Mouse (Mus musculus) layer of hippocampus, postnatal 25 days (tissue): ENCODE data around the gene S100a6. TPM values are rescaled to one million over a fixed set of nuclear protein-coding genes. Genes with fewer than 3 reads are reported as not detected.
A peak's percentile ranks its signal among the peaks of the same experiment; 100 is the strongest.

Experiments used
- DNase-seq, 2 experiments: peaks; one replicate each; pipeline ENCODE4 v3.0.0; 2022; ENCODE audit warnings: mixed read lengths in 2 of 2, low spot score in 1 of 2; ENCODE audit errors: extremely low spot score in 1 of 2
- total RNA-seq, 2 experiments: library from RNA; stranded (reverse); gene quantifications; 2 replicates each; pipeline ENCODE4 v1.2.3; 2021

Gene S100a6
- total RNA-seq, 2 experiments from 2014 or later = 23.1 to 24.9 TPM

DNA sequence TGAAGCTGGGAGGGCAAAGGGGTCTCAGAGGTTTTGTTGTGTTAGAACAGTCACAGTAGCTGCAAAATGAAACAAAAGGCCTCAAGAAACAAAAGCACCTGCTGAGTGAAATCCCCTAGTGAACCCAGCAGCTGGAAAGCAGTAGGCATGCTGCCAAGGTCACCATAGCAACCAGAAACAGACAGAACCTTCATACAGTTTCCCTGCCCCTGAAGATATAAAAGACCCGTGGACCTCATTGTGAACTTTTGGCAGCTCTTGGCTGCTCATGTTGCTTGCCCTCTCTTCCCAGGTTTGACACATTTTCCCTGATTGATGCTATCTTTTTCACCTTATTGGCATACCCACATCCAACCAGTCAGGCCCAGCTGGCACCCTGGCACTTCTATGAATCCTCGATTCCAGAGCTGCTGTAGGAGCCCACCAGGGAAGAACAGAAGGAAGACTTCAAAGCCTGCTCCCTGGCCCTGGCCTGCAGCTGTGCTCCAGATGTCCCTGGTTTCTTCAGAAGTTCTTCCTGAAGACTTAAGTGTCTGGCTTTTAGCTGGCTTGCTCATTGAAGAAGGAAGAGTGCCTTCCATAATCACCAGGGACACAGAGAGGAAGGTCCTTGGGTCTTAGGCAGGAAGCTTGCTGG is 10.9 kb downstream of the S100a6 start:
- peak in 1 of 2 experiments; percentile 53 for DNase-seq

DNA sequence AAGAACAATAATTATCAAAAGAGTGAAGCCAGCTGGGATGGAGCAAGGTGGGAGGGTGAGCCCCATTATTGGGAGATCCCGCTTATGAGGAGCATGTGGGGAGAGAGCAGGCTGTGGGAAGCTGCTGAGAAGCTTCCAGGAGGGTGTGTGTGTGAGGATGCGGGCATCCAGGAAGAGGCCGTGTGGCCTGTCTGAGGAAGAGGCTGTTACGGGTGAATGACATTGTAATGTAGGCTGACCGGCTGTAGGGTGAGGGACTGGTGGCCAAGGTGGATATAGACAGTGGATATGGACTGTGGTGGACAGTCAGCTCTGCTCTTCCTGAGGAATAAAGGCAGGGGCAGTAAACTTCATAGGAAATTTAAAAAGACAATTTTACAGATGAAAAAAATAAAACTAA is 12.8 kb downstream of the S100a6 start:
- DNase-seq = no peak

DNA sequence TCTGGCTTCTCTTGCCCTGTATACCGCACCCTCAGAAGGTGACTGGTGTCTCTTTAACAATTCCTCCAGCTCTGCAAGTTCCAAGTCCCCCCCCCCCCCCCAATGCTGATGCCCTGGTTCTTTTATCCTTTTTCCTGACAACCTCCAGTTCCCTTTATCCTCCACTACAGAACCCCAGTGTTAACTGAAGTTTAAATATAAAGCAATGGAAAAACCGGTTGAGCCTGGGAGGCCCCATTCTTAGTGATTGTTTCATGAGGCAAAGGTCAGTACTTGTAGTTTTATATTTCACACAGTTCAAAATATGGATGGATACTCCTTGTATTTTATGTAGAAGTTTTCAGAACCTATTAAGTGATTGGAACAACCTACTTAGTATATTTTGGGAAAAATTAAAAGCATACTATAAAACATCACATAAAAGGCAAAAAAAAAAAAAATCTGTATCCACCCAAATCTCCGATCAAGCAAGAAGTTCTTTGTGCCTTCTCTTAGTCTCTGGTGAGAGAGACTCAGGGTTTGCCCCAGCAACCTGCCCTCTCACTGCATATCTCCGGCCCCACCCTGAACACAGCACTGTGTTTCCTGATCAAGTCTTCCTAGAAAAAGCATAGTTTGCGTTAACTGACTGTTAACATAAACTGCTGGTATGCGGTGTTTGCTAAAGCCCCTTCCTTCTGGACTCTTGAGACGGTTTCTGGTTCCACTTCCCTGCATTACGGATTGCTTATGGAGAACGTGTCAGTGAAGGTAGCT is 13.8 kb downstream of the S100a6 start:
- no peak for DNase-seq

DNA sequence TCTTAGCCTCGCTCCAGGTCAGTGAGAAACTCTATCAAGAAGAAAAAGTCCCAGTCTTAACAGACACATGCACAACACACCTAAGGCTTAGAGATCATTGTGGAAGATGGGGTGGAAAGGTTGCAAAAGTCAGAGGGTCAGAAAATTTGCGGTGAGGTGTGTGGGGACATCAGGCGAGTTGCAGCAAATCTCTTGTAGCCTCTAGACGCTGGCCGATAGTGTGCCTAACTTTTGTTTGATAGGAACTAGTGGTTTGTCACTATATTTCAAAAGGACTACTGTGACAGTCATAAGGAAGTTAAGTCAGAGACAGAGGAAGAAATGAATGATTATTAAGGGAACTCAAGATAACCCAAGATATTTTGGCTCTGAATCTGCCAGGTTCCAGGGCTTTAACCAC is 14.7 kb downstream of the S100a6 start:
- DNase-seq = no peak

DNA sequence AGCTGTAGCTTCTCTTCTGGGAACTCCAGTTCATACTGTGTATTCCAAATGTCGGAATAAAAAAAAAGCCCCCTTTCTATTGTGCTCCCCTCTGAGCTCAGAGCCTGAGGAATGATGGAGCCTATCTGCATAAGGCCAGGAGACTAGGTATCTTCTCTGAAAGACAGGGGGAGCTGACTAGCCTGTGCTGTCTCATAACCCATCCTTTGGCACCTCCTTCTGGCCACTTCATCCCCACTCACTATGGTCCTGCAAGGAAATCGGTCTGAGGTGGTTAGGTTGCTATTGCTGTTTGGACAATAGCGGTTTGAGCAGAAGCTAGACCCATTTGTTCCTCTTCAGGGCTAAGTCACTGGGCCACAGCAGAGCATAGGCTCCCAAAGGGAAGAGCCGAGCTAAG is 15.1 kb downstream of the S100a6 start:
- DNase-seq = no peak

DNA sequence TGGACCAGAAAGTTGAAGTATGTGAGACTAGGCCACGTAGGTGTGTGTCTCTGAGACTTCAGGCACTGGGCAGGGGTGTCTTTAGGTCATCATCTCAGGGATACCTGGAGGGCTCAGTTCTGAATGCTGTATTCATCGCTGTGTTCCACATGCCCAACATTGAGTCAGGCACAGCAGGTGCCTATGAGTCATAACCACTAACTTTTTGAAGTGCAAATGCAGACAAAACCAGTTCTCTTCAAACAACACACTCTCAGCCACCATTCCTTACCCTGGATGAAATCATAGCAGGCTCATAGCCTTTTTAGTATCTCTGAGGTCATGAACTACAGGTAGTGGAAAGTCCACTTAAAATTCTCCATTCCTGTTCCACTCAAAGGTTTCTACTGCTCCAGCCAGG is 16.6 kb downstream of the S100a6 start:
- DNase-seq = no peak

DNA sequence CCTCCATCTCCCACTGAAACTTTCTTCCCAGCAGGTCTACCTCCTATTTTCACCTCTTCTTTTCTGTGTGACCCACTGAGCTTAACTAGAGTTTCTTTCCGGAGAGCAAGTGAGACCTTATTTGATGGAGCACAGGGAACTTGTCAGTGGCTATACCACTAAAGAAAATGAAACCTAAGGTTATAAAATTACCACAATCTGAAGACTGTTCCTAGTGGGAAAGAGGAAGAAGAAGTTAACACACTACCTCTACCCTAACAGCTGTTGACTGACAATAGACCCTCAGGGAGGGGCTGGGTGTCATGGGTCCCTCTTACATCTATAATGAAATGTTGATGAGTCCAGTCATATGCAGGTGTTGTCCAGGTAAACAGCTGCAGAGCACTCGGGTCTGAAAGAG is 19.3 kb downstream of the S100a6 start:
- DNase-seq = no peak

DNA sequence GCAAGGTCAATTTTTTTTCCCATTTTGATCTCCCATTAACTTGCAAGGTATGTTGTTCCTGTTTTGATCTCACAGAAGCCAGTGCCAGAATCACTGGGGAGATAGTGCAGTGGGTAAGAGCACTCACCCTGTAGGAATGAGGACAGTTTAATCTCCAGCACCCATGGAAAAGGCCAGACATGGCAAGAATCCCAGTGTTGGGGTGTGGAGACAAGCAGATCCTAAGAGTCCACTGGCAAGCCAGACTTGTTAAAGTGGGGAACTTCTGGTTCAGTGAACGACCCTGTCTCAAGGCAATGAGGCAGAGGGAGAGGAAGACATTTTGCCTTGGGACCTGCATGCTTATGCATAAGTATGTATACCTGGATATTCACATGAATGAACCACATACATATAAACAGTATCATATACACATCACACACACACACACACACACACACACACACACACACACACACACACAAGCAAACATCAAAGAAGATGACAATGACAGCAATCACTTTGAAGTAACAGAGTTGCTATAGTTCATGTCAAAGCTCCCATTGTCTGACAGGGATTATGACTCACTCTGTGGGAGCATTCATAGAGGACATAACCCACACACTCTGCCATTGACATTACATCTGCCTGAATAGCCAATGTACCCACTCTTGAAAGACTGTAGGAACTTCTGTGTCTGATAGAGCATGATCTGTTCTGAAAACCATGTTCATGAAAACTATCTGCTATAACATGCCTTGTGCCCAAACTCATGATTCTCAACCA is 26.0 kb downstream of the S100a6 start:
- no peak for DNase-seq

DNA sequence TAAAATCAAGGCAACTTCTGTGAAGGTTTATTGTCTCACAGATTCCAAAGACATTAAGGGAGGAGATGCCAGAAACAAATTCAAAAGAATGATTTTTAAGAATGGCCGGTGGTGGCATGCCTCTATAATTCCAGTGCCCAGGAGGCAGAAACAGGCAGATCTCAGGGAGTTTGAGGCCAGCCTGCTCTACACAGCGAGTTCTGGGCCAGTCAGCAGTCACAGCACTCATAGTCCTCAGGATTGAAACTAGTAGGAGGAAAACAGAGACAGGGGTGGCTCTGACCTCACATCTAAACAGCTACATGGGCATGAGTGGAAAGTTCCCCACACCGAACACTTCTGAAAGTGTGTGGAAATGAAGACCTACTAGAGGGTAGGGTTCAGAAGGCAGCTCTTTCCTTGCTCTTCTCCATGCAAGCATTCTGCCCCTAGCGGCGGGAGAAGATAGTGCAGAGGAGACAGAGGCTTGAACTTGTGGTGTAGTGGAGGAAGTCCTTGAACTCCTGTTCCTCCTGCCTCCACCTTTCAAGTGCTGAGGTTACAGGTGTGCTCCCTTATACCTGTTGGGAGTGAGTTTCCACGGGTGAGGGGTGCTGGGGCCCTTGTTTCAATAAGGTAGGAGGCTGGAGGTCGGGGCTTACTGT is 27.0 kb downstream of the S100a6 start:
- DNase-seq = no peak

DNA sequence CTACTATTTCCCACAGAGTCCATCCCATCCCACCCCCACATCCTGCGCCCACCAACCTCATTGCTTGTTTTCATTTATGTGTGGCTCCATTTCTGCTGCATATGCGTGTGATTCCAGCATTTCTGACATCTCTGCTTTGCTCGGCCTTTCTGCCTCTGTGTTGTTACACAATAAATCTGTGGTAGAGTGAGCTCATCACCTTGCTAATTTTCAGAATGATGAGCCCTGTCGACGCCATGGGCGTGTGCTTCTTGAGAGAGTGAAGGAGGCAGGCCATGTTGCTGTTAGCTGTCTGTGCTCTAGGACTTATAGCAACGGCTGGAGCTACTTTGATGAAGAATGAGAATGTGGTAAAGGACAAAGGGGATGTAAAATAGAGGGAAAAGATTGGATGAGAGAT is 28.3 kb downstream of the S100a6 start:
- DNase-seq = no peak

DNA sequence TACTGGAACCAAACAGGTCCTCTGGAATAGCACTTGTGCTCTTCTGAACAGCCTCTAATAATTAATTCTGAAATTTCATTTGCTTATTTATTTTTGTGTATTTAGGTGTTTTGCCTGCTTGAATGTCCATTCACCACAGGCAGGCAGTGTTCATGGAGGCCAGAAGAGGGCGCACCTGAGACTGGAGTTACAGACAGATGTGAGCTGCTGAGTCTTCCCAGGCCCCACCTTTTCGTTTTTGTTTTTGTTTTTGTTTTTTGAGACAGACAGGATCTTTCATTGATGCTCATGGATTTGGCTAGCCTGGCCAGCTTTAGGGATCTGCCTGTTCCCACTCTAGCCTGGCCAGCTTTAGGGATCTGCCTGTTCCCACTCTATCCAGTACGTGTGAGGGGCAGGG is 31.5 kb downstream of the S100a6 start:
- peak in 1 of 2 experiments; percentile 61 for DNase-seq

DNA sequence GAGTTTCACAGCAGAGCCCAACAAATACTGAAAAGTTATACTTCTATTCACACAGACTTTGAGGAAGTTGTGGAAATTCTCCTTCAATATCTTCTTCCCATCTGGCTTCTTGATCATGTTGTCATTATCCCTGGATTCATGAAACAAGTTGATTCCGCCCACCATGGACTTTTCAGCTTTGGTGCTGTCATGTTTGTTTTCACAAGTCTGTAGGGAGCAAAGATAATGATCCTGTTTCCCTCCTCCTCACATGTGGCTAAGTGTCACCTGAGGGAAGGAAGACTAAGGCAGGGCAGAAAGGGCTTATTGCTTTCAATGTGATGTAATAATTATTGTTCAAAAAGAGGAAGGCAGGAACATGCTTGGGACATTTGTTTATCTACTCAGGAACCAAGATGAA is 34.6 kb downstream of the S100a6 start:
- no peak for DNase-seq

DNA sequence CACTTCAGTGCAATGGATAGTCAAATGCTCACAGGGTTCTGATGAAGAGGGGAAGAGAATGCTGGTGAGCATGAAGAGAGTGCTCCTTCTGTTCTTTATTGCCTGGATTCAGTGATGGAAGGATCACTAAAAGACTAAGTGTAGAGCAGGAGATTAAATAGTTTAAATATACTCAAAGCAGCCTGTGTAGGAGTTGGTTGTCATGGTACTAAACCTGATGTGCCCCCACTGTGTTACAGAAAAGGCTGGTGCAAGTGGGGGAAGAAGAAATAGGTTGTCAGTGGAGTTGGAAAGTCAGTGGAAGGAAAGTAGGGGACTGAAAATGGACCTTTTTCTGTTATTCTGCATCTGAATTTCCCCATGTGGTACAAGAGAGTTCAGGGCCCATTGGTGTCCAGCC is 36.3 kb downstream of the S100a6 start:
- no peak for DNase-seq

DNA sequence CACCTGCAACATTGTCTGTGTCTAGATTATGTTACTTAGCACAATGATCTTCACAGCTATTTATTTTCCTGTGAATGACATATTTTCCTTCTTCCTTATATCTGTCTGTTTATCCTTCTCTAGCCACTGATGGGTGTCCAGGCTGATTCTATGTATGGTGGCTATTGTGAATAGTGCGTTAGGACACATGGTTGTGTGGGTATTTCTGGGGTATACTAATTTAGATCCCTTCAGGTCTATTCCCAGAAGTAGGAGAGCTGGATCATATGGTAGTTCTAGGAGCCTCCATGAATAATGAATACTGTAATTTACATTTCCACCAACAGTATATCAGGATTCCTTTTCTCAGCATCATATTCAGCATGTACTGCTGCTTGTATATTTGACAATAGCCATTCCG is 37.1 kb downstream of the S100a6 start:
- DNase-seq = no peak

DNA sequence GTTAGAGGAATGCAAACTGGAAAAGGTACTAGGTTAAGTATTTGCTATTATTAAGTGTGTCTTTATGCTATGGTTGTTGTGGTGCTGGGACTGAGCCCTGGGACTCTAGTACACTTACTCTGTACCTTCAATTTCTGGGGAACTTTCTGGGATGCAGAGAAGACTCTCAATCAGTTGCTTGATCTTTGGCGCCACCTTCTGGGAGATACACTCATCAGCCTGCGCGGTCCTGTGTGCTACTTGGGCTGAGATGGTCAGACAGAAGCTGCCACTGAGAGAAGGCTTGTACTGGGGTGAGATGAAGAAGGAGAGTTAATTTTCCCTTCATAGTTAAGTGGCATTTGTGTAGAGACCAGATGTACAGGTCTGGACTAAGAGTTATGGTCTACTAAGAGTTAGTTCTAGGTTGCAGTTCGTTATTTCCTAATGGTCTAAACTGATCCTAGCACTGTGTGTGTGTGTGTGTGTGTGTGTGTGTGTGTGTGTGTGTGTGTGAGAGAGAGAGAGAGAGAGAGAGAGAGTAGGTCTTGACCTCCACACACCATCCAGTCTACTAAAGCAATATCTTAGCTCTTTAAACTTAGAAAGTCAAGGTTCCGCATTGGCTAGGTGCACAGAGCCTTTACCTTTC is 40.3 kb downstream of the S100a6 start:
- DNase-seq = peak; percentile 61 to 90

DNA sequence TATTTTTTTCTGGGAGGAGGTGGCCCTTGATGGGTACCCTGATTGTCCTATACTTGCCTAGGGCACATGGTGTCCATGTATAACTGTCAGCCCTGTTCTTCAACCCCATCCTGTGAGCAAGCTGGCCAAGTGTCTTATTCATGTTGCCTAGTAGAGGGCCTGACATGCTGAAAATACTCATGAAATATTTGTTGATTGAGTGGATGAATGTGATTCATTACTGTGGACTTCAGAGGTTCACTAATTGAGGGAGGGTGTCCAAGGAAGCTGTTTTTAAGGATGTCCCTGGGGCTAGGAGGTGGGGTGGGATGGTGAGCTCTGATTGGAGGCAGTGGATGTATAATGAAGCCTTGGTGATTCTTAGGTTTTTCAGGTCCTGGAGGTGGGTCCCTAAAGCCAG is 41.0 kb downstream of the S100a6 start, which contains the start of gene S100a7a:
Gene S100a7a (plus strand): TSS at position 301 of the 400 bp plus-strand sequence.
- no peak for DNase-seq

DNA sequence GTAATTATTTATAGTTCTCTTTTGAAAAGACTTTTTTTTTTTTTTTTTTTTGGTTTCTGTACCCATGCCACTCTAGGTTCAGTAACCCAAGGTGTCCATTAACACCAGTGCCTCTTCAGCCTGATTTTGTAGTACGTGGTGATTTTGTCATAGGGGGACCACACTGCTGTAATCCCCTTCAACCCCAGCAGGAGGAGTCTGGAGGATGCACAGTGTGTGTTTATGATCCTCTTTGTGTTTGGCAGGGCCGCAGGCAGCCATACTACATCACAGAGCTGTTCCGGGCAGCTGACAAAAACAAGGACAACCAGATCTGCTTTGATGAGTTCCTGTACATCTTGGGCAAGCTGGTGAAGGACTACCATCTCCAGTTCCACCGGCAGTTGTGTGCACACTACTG is 44.7 kb downstream of the S100a6 start:
- DNase-seq = no peak

DNA sequence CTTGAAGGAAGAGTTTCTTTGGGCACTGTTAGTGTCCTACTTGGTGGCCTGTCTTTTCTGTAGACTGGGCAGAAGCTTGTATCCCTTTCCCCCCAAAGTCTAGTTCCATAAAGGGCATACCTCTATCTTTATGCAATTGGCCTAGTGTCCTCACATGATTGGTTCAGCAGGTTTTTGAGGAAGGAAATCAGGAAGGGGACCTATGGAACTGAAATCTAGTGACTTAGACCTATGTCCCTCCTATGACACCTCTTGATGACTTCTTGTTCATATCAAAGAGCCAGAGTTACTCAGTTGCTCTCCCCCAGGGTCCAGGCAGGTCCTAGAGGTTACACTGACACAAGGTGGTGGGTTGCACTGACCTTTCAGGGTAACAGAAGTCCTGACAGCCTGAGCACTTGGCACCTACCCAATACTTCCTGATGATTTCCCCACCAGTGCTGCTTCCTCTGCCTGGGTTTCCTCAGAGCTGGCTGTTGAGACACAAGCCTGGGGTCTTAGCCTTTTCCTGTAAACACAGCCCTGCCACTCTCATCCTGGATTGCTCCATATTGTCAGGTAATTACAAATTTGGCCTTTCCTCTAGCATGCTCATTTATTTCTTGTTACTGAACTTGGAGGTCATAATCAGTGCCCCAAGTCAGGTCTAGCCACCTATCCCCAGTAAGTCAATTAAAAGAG is 46.8 kb downstream of the S100a6 start:
- no peak for DNase-seq

DNA sequence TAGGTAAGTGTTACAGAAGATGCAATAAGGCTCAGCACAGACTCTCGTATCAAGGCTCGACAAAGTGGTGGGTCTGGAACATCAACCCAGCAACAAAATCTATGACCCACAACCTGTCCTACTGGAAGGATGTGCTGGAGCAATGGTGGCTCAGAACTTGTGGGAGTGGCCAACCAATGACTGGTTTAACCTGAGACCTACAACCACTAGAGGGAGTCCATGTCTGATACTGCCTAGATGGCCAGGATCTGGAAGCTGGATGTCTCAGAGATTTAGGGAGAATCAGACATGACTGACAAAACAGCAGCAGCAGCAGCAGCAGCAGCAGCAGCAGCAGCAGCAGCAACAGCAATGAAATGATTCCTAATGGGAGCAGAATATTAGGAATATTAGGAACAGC is 51.5 kb downstream of the S100a6 start:
- no peak for DNase-seq

DNA sequence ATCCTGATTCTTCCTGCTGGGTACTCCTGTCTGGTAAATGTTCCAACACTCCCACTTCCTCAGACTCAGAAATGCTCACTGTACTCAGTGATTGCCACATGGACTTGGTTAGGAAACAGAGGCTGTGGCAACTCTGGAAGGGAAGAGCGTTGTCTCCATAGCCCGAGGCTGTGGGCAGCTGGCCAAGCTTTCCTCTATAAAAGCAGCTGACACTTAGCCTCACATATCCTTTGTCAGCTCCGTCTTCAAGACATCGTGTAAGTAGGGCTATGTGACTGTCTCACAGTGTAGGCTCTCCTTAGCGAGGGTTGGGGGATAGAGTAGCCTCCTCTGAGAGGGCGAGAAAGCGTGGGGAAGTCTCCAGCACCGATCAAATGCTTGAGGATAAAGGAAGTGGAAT is 56.2 kb downstream of the S100a6 start, which contains the start of gene S100a8:
Gene S100a8 (plus strand): TSS at position 133 of the 400 bp plus-strand sequence.
- no peak for DNase-seq
